ENCODE assay signal across 8 mouse cellular contexts in genomic region chr12:12401504-12401903, GRCm38 (mm10).
DNase-seq lines count a peak whose midpoint lies in the region; ATAC-seq lines count a peak whose summit lies in the region.

No protein-coding gene starts in this region.

- H3K4me1 ChIP-seq in hindbrain, embryonic 16.5 days (ENCODE audit: control insufficient read depth, insufficient read depth, low read depth, low read length), result no peaks in the 10 kb centered on the region

- WGBS in hindbrain, embryonic 16.5 days, result 49% methylated on average over 15 of the region's 15 CpGs

- H3K4me2 ChIP-seq in hindbrain, embryonic 16.5 days (ENCODE audit: low read length), result peak overlapping the region; percentile 26

- ATAC-seq in hindbrain, embryonic 16.5 days, result no peak

- no peaks in the 10 kb centered on the region for H3K27me3 ChIP-seq in hindbrain, embryonic 16.5 days (replicated peaks; ENCODE audit: control insufficient read depth, insufficient read depth, low read length)

- no peak overlapping the region for H3K9ac ChIP-seq in hindbrain, embryonic 16.5 days (ENCODE audit: low read depth, low read length)

- H3K27ac ChIP-seq in hindbrain, embryonic 16.5 days (ENCODE audit: low read depth, low read length), result no peak overlapping the region

- H3K36me3 ChIP-seq in hindbrain, embryonic 16.5 days (ENCODE audit: control insufficient read depth, insufficient read depth, low read length), result no peaks in the 10 kb centered on the region

- DNase-seq in adrenal gland, postnatal 14 days, result peak; percentile 15
- DNase-seq in adrenal gland, adult 8-10 months, result no peak
- peak; percentile 24 for DNase-seq in thymus, postnatal 14 days
- no peak for DNase-seq in thymus, adult 18-20 months
- peak; percentile 11 for DNase-seq in lung, postnatal 14 days
- DNase-seq in adipocyte (ENCODE audit: low spot score), result no peak
- DNase-seq in cerebellum, adult 11-12 months, result no peak

- H3K9me3 ChIP-seq in hindbrain, embryonic 16.5 days (ENCODE audit: control insufficient read depth, low read length), result no peaks in the 10 kb centered on the region

- no peak overlapping the region for H3K4me3 ChIP-seq in hindbrain, embryonic 16.5 days (ENCODE audit: low read length)

Comparison
In these comparisons a context has a peak if more than half of its experiments do, and no peak if none do; other contexts are left out.
1. DNase-seq: peak in adrenal gland, postnatal 14 days (single experiment), thymus, postnatal 14 days (single experiment) and lung, postnatal 14 days (single experiment); none in adrenal gland, adult 8-10 months (single experiment), thymus, adult 18-20 months (0 of 2), adipocyte (single experiment) and cerebellum, adult 11-12 months (single experiment).